Mouse (Mus musculus): ENCODE measurements around the gene Plvap.

DNA sequence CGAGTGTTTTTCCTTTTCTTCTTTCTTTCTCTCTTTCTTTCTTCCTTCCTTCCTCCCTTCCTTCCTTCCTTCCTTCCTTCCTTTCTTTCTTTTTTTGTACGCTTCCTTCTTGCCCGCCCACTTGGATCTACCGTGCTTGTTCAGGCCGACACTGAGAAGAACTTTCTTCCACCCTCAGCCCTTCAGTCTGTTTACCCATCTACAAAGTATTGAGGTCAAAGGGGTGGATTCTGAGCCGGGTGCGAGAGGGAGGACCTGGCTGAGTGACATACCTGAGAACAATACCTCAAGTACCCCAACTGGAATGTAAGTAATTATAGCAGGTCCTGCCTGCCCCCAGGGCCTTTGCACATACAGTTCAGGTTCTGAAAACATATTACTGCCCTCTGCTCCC lies 25.4 kb downstream of the Plvap start:
- no peak for TF ChIP-seq CTCF (conservative IDR thresholded peaks at IDR 0.05; ENCODE audit: low read length)
- TF ChIP-seq POU5F1 (IDR thresholded peaks at IDR 0.05; ENCODE audit: borderline replicate concordance, low read length): no peak
- no peak for TF ChIP-seq NANOG (IDR thresholded peaks at IDR 0.05; ENCODE audit: borderline replicate concordance, low read length)
